Mouse (Mus musculus) fat pad, adult 2 months (tissue): ENCODE measurements at regions not wholly inside any gene's neighbourhood (a gene's known extent, or its start where the extent isn't known, plus 50 kb on each side); places are given as distances from the start of the nearest gene placed in this dataset.

ENCODE experiments used
- DNase-seq: peaks from one replicate; pipeline ENCODE4 v3.0.0-alpha.2; 2011; ENCODE audit warnings: low read depth, low spot score; ENCODE audit errors: extremely low read depth

- no peak for DNase-seq
These were observed 646.6 kb downstream of the Adgrl2 start for GRCm38 (mm10) chr3:148343633-148344361.

DNA sequence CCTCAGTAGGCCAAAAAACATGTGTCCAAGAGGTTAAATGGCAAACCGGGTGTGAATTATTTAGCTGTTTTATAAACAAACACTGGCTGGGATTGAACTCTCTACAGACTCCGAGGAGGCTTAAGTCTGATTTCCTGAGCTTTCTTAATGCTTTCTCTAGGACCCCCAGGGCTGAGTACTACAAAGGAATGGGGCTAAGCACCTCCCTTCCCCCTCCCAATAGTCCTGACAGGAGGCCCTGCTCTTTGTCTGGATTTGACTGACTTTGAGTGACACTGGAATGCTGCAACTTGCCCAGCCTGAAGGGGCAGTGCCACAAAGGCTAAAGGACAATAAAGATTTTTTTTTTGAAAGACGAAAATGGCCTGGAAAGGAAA is 647.1 kb downstream of the Adgrl2 start:
- no peak for DNase-seq

DNA sequence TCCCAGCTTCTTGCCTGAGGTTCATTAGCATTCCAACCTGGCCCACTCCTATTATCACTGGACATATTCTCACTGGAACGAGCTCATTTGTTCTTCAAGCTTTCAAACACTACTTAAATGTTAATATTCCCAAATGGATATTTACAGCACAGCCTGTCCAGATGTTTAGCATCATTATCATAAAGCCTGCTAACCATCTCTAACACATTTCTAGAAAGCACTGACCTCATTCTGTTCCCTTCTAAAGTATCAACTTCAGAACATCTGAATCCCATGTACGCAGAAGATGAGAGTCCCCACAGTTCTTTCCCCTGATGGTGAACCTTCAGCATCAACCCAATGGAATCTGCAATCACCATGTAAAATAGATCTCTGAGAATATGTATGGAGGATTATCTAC is 651.1 kb downstream of the Adgrl2 start:
- DNase-seq = no peak

GRCm38 (mm10) chr3:148336640-148337039 is 653.7 kb downstream of the Adgrl2 start:
- no peak for DNase-seq

DNA sequence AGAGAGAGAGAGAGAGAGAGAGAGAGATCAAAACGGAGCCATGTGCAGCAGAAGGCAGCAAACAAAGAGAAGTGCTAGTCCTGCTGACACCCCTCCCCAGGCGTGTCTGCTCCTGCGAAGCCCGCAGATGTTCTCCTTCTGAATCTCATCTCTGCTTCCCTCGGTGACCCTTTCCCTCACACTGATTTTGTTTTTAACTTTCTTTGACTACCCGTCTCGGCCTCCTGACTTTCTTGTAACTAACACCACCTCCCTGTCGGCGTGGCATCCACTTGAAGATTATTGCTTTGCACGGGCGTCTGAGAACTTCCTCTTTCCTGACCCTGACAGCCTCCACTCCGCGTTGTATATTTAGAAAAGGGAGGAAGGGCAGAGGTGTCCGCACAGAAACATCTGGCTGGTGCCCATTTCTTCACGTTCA is 654.3 kb downstream of the Adgrl2 start:
- DNase-seq = no peak

- DNase-seq = no peak
These were observed 654.7 kb downstream of the Adgrl2 start for GRCm38 (mm10) chr3:148335654-148336053.

DNA sequence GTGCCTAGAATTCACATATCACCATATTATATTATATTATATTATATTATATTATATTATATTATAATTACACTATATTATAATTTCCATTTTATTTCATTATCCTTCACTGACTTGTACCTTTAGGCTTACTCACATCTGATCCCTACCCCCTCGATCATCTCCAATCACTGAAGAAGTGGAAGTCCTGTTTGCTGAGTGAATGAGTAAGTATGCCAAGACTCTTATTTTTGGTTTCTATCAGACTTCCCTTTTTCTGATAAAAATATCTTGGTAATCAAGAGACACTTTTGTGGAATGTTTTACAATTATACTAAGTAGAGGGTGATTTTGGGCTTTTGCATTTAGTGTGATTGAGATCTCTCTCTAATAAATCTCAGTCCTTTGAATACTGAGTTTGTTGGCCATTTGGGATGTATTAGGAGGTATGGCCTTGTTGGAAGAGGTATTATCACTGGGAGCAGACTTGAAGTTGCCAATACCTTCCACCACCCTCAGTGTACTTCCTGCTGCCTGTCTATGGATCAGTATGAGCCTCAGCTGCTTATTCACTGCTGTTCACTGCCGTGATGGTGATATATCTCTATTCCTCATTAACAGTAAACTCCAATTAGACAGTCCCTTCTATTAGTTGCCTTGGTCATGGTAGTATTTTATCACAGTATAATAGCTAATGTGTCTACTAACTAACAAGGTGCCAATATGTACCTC is 665.3 kb downstream of the Adgrl2 start:
- no peak for DNase-seq

DNA sequence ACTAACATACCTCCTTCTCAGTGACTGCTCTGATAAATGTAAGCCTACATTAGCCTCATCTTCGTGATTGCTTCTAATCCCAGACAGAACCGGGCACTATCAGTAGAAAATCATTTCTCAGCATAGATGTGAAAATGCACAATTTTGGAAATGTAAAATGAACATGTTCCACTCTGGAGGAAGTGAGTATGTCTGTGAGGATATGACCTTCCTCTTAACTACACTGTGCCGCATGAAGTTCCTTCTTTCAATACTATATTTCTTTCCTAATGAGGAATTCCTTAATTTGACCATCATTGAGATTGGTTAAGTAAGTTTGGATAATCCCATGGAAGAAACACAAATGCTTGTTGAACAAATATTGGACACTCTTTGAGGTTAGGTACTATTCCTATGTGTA is 668.5 kb downstream of the Adgrl2 start:
- no peak for DNase-seq

DNA sequence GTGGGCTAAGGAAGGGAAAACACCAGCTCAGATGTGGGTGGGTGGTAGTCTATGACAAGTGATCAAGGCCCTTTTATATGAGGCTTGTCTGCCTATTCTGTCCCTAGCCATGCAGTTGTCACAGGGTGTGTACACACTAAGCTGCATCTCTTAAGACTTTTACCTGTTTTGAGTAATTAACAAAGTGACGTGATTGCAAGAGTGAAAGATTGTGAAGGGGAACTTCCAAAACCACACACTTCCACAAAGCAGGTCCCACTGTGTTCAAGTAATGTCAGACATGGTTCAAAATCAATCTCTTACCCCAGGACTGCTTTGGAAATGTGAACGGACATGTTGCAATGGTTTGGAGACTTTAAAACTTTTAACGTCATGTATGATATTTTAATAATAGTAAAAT is 674.2 kb downstream of the Adgrl2 start:
- no peak for DNase-seq

DNA sequence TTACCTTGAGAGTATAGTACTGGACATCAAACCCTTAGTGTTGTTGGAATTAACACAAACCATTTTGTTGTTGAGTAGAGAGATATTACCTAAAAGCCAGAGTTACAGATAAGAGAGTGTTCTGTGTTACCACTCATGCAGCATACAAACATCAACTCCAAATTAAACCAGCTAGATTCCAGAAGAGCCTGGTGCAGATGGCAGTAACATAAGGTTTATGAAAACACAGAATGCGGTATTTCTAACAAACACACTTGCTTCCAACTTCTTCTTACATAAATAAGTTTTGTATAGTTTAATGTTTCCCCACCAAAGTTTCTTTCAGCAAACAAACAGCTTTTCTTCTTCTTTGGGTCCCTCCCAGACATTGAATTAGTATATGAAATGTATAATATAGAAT is 675.1 kb downstream of the Adgrl2 start:
- no peak for DNase-seq

DNA sequence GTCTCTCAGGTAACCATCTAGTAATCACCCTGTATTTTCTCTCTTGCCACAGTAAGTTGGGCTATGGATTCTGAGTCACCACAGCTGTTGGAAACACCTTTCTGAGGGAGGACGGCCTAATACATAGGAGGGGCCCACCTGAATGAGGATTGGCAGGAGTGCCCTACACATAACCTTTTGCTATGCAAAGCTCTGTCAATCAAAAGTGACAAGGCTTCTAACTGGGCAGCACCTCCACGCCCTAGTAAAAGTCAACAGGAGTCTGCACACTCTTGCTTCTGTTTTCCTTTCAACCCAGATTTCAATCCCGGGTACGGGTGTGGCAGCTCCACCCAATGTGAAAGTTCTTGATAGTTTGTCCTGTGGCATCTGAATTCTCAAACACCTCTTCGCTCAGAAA is 694.8 kb downstream of the Adgrl2 start:
- no peak for DNase-seq

DNA sequence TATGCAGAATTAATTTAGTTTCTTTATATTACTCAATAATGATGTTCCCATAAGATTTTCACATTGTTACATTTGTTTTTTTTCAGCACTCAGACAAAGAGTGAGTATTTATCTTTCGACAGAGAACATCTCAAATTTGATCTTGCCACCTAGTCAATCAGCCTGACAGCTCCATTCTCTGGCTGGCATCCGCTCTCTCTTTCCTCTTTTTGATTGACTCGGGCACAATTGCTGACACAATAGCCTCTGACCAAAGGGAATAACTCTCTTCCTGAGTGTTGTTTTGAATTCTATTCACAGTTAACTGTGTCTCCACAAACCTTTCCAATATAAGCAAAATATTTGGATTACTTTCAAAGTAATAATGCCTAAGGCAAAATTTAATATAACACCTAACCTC is 711.4 kb downstream of the Adgrl2 start:
- DNase-seq = no peak

GRCm38 (mm10) chr3:148272159-148272848 is 718.1 kb downstream of the Adgrl2 start:
- no peak for DNase-seq

DNA sequence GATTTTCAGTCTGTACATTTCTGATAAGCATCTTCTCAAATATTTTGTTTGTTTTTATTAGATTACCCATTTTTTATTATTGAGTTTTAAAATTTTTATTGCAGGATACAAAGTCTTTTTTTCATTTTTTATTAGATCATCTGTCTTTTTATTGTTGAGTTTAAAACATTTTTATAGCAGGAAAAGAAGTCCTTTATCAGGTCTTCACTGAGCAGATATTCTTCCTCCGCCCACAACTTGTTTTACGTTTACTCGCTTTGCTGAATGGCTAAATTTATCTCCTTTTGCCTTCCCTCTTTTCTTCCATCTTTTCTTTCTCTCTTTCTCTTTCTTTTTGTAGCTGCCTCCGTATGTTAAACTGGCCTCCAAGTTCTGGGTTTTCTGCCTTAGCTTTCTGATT is 721.5 kb downstream of the Adgrl2 start:
- DNase-seq = no peak

DNA sequence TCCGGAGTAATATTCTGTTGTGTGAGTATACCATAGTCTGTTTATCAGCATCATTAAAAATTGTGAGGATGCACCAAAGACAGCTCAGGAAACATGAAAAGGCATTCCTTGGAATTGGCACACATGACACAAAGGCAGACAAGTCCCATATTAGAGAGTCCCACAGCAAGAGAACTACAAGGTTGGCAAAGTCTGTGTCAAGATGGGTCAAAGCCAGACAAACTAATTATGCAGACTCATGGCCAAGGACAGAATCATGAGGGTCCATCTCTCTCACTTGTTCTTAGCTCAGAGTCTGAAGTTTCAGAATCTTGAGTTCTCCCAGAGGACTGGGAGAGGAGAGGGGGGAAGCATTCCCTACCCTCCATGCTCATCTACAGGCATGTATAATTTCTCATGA is 731.1 kb downstream of the Adgrl2 start:
- no peak for DNase-seq

- DNase-seq = no peak
These were observed 741.7 kb downstream of the Adgrl2 start for GRCm38 (mm10) chr3:148248617-148249016.

DNA sequence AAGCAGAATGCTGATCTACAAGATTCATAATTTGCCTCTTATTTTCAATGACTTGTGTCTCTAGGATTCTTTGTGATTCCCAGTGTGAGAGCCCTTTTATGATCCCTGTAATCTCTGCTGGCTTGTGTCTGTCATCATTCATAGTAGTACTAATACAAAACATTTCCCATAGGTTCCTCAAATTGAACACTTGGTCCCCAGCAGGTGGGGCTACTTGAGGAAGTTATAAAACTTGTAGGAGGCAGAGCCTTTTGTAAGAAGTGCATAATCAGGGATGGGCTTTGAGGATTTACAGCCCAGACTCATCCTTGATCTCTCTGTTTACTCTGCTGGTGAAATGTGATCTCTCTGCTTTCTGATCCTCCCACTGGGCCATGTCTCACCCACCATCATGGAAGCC is 743.6 kb downstream of the Adgrl2 start:
- DNase-seq = no peak

DNA sequence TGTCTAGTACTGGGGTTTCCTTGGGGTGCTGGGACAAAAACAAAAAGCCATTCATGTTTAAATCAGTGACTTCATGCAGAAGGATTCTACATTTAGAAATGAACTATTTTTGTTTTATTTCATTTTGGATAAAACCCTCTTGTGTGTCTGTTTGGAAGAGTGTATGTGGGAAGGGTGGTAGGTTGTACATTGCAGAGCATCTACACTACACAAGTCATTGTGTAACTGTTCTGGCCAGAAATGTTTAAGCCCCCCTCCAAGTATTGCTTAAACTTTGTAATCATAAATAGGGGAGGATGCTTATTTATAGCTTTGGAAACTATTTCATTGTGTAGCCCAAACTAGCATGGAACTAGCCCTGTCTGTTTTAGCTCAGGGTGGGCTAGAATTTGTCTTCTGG is 752.3 kb downstream of the Adgrl2 start:
- DNase-seq = no peak

- DNase-seq = no peak
These were observed 752.8 kb downstream of the Adgrl2 start for GRCm38 (mm10) chr3:148237555-148237954.

DNA sequence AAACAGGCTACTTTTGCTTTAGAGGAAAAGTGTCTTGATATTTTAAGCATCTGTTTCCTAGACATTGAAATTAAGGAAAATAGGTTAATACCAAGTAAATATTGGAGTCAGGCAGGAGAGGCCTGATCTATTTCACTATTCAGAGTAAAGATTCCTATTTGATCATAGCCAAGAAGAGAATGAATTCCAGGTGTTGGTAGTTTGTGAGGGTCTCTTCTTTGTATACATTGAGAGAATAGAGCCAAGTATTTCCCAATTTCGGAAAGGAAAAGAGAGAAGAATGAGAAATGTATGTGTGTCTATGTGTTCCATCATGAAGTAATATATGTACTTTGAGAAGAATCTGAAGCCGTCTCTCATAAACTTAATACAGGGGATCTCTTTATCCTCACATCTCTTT is 756.7 kb downstream of the Adgrl2 start:
- DNase-seq = no peak

DNA sequence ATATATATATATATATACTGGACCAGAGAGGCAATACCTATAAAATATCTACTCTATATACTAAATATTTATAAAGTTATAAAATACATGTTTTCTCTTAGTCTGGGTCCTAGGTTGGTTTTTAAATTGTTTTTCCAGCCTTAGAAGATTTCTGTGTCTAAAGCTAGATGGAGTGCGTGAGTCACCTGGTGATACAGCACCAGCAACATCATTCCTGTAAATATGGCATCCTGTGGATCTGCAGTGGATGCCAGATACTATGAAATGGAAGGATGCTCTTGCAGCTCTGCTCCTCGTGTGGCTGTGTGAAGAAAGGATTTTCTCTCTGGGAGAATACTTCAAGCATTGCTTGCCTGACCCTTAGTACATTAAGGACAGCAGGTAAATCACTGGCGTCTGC is 761.2 kb downstream of the Adgrl2 start:
- no peak for DNase-seq

DNA sequence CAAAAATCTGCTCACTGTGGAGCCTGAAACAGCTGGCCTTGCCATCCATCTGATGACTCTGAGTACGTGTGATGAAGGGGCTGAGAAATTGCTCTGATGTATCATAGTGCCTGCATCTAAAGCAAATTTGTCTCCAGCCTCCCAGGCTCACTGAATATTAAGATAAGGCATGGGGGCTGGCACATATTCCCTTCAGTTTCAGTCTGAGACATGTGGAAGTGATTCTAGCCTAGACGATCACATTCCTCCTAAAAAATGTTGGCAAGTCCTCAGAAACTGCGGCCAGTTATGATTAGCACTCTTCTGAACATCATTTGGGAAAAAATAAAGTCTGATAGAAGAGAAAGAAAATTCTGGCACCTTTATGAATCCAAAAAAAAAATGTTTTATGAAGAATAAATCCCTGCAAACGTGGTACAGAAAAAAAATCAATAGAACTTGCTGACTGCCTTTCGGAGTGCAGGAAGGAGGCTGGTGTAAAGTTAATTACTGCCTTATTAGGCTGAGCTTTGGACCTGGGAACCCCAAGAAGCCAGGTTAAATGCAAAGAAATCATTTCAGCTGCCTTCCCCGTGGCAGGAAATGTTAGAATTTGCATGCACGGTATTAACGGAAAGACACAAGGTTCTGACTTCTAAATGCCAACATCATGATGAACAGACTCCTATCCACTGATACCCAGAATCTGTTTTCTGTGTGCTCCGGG is 762.2 kb downstream of the Adgrl2 start:
- no peak for DNase-seq
